Mouse (Mus musculus): ENCODE results near the gene Olfr834. TPM values are rescaled to one million over a fixed set of nuclear protein-coding genes. Genes with fewer than 3 reads are reported as not detected.

Olfr834 gene
- total RNA-seq (2021) = not detected in 2 replicates
- long read RNA-seq, experiment 1 = 0 reads
- long read RNA-seq, experiment 2 = 0 reads

DNA sequence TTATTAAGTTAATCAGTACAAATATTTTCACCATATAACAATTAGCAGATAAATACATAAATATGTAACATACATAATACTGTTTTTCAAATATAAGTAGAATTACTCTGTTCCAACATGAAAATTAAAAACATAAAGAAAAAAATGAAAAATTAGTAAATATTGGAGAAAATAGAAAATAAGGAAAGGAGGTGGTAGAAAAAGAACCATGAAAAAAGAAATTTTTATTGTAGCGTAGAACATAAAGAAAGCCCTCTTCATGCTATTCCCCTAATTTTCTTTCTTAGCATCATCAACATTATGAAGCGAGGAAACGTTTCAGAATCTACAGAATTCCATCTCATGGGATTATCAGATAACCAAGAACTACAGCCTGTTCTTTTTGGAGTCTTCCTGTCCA is at the start of gene Olfr834:
Gene Olfr834, plus strand, starts transcription at position 301 of the 400 bp plus-strand sequence.
- no peak for DNase-seq

DNA sequence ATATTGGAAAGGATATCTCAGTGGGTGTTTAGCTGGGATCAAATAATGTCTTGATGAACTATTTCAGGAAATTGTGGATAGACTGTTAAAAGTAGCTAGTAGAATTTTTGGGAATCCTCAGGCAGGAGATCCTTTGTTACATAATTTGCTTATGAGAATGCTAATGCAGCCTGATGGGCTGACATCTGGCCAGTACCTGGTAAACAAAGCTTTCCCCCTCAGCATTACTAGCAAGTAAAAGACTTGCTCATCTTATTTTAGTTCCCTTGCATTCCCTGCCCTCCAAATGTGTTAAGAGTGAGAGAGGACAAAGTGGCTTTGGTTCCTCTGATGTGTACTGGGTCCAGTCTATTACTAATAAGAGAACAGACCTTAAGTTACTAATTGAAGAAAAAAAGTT is 25.8 kb upstream of the Olfr834 start:
- DNase-seq = no peak

DNA sequence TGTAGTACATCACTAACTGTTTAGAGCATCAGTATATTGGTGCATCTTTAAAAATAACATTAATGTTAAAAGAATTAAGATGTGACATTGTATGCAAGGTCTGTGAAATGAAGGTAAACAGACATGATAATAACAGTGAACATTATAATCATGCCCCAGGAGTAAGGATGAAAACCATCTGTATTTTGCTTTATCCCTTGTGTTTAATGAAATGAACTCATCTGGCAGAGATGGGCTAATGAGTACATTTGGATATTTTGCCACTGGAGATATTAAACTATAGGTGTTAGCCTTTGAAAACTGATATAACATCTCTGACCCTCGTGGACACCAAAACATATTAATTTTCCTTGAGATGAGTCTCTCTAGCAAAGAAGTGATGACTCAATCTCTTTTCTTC is 44.6 kb downstream of the Olfr834 start, which contains the start of gene Olfr835:
Gene Olfr835, plus strand, starts transcription at position 301 of the 400 bp plus-strand sequence.
- DNase-seq = no peak

Other genes starting within 250 kb of the Olfr834 start
- not detected in 2 replicates for gene Olfr24, start 224.0 kb upstream of the Olfr834 start, total RNA-seq (2021)
- not detected in 2 replicates for gene Olfr828, start 168.5 kb upstream of the Olfr834 start, total RNA-seq (2021)
- gene Olfr829, start 133.1 kb upstream of the Olfr834 start, total RNA-seq (2021) = not detected in 2 replicates
- not detected in 2 replicates for gene Olfr830, start 113.3 kb upstream of the Olfr834 start, total RNA-seq (2021)
- not detected in 2 replicates for gene Olfr832, start 50.9 kb upstream of the Olfr834 start, total RNA-seq (2021)
- not detected in 2 replicates for gene Olfr835, start 44.7 kb downstream of the Olfr834 start, total RNA-seq (2021)
- not detected in 2 replicates for gene Olfr836, start 132.4 kb downstream of the Olfr834 start, total RNA-seq (2021)
- not detected in 2 replicates for gene Olfr837, start 148.3 kb downstream of the Olfr834 start, total RNA-seq (2021)
- gene Olfr839-ps1, start 189.3 kb downstream of the Olfr834 start, total RNA-seq (2021) = not detected in 2 replicates